Mouse (Mus musculus): ENCODE results near the gene Lmo1.

The Lmo1 gene

GRCm38 (mm10) chr7:109175670-109176625, 941 bp upstream of the Lmo1 start:
- DNase-seq (ENCODE audit: low spot score), result no peak

GRCm38 (mm10) chr7:109174337-109174948, 564 bp downstream of the Lmo1 start:
- peak; percentile 35 for DNase-seq (ENCODE audit: low spot score)

DNA sequence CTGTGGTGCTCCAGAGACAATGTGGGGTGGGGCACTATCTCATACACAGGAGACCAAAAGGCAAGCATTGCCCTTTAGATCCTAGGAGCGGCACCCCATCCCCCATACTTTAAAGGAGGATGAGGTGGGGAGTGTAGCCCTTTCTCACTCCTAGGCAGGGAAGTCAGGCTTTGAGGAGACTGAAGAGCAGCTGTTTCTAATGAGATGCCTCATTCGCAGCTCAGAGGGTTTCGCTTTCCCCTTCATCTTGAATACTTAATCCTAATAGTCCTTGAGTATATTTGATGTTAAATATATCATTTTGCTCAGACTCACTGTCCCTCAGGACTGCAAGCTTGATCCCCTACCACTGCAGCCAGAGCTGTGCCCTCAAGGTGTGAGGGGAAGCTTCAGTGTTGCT, 3.1 kb downstream of the Lmo1 start:
- DNase-seq (ENCODE audit: low spot score), result no peak

GRCm38 (mm10) chr7:109170441-109170820, 4.6 kb downstream of the Lmo1 start:
- DNase-seq (ENCODE audit: low spot score), result peak; percentile 79

DNA sequence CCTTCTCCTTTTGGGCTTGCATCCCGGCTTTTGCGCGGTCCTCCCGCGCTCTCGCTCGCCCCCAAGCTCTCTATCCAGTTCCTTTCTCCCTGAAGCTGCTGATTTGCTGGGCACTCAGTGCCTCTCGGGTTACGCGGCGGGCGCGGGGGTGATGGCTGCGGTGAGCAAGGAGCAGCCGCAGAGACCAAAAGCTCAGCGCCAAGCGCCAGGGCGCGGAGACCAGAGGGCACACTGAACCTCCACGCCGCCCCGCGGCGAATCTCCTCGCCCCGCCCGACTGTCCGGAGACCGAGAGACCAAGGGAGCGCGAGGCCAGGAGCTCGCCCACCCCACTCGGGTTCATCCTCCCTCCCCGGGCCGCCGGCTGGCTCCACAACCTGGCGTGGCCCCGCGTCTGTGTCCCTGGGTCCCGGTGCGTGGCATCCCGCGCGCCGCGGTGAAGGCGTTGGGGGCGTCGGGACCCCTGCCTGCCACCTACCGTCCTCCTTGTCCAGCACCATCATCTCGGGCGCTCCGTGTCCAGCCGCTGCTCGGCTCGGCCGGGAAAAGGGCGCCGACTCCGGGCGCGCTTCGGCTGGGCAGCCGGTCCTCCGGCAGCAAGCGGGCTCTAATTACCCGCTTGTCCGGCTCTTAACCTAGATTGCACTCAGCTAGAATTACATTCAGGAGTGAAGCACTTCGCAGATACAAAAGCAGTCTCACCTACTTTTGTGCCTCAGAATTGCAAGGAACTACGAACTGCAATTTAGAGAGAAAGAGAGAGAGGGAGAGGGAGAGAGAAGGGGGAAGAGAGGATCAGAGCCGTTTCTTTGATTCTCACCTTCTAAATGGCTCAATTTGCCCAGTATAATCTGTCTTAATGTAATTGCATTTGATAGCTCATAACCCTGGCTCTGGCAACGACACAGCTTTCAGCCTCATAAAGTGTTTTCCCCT, 5.2 kb downstream of the Lmo1 start:
- DNase-seq (ENCODE audit: low spot score), result peak; percentile 40

- no peak for DNase-seq (ENCODE audit: low spot score)
These were observed 6.3 kb downstream of the Lmo1 start for GRCm38 (mm10) chr7:109168716-109169115.

GRCm38 (mm10) chr7:109165931-109166585, 8.9 kb downstream of the Lmo1 start:
- no peak for DNase-seq (ENCODE audit: low spot score)

DNA sequence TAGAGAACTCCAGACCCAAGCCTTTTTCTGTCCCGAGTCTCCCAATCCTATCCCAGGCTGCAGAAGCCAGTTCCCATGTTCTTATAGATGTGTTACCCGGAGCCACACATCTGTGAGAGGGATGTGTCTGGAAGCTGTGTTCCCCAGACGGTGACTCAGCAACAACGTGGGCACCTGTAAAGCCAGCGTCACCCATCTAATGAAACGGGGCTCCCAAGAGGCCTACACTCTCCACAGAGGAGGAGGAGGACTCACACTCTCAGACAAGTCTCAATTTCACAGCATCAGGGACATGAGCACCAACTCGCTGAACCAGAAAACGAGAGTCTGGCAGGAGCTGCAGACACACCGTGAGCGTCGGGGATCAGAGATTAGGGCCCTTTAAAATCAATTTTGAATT, 20.7 kb downstream of the Lmo1 start:
- no peak for DNase-seq (ENCODE audit: low spot score)

GRCm38 (mm10) chr7:109153538-109153937, 21.5 kb downstream of the Lmo1 start:
- DNase-seq (ENCODE audit: low spot score), result no peak

DNA sequence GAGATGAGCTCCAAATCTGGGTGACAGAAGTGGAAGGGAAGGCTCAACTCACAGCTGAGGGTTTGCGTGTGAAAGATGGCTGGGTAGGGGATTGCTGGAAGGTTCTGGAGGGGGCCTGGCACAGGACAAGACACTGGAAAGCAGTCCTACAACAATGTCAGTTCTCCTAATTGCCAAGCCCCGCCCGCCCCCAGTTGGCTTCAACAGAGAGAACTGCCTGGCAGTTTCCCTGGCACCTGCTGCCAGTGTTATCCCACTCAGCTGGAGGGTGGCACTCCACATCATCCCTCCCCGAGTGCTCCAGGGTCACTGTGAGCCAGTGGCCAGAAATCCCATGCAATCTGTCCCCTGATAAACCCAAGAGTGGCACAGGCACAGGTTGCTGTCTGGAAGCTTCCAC, 23.9 kb downstream of the Lmo1 start:
- no peak for DNase-seq (ENCODE audit: low spot score)

DNA sequence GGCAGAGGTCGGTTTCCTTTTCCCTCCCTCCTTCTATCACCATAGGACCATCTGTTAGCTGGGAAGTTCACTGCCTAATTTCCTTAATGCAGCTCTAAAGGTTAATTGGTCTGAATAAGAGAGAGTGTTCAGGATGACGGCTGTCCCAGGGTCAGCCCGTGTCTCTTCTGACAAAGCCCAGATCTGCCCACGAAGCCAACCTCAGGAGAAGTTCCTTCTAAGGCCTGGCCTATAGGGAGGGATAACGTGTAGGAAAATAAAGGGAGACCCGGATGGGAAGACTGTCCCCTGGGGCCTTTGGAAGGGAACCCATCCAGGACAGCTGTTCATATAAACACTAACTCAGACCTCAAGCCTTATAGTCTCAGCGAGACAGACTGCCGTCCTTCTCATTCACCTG, 29.8 kb downstream of the Lmo1 start:
- DNase-seq (ENCODE audit: low spot score), result no peak

DNA sequence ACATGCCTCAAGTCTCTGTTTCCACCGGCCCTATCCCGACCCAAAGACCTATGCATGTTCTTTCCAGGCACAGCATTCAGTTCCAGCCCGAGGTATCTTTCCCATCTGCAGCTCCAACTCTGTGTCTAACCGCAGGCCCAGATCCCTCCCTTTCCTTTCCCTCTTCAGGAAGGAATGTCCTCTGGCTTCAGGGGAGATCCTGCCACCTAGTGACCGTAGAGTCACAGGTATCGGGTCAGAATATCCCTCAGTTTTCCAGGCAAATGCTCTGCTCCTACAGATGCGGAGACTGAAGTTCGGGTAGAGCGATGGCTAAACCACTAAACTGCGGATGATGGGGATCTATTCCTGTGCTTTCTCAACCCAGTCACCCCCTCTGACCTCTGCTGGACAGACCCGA, 30.3 kb downstream of the Lmo1 start:
- DNase-seq (ENCODE audit: low spot score), result no peak

DNA sequence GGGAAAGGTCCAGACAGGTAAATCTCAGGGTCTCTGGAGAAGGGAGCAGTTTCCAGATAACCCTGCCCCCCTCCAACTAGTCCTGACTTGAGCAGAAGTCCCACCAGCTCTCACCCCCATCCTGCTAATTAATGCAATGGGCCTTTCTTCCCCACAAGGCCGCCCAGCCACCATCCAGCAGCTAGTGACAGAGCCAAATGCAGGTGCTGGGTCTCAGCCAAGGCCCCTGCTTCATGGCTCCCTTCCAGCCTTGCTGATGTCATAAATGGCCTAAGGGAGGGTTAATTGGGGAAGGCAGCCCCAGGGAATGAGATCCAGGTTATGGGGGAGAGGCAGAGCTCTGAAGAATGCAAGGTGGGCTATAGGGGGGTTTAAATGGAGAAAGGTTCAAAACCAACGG, 32.4 kb downstream of the Lmo1 start:
- DNase-seq (ENCODE audit: low spot score), result no peak

GRCm38 (mm10) chr7:109141753-109142152, 33.3 kb downstream of the Lmo1 start:
- DNase-seq (ENCODE audit: low spot score), result no peak

GRCm38 (mm10) chr7:109141054-109141453, 34.0 kb downstream of the Lmo1 start:
- no peak for DNase-seq (ENCODE audit: low spot score)

DNA sequence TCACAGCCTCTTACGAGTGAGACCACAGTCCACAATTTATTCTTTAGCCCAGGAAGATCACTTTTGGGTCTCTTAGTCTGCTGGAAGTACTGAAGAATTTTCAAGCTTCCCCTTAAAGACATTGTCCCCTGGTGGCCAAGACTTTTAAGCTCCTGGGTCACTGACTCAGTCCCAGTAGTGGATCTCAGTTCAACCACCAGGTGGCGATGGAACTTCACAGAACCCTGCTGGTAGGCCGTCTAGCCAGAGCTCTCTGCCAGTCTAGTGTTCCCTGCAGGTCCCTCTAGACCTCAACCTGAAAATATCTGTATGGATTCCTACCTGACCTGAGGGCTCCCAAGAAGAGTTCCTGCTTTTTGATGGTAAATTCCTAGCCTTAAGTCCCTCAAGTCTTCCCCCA, 35.6 kb downstream of the Lmo1 start:
- DNase-seq (ENCODE audit: low spot score), result peak; percentile 79

DNA sequence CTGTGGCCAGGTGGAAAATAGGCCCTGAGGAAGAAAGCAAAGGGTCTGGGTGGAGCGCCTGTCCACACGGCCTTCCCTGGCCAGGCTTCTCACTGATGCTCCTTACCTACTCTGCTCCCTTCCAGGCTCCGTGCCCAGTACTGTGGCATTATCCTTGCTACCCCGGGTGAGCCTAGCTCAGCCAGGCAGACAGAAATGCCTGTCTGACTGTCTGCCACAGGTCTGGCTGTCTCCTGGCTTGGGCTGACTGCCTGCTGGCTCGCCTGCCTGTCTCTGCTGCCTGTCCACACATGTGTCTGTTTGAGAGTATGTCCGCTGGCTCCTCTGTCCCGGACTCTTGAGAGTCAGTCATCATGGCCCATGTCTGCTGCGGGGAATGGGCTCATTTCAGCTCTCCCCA, 37.6 kb downstream of the Lmo1 start:
- DNase-seq (ENCODE audit: low spot score), result no peak

- no peak for DNase-seq (ENCODE audit: low spot score)
These were observed 43.4 kb downstream of the Lmo1 start for GRCm38 (mm10) chr7:109131565-109131964.

DNA sequence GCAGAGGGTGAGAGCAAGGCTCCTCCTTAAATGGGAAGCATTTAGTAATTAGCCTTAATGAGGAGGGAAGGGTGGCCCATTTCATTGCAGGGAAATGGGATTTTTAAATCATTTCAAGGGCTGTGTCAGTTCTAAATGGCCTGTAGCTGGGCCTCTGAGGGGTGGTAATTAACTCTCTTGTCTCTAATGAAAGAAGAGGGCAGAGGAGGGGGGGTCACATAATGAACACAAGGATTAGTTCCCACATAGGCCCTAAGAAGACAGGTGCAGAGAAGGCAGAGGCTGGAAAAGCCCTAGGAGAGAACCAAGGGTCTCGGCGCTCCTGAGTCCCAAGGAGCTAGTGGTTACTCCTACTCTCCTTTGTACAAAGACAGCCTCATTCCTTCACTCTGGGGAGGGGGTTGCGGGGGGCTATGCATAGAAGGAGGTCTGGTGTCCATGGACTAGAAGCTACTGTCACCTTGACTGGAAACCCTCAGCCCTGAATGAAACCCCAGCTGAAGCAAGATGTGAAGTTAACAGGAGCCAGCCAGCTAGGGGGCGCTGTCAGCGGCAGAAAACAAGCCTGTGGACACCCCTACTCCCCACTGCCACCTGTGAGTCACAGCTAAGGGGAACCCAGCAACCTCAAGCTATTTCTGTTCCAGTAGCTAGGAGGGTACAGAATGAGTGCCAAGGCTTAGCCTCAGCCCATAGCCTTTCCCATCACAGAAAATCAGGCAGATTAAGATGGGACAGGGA, 44.9 kb downstream of the Lmo1 start:
- no peak for DNase-seq (ENCODE audit: low spot score)

DNA sequence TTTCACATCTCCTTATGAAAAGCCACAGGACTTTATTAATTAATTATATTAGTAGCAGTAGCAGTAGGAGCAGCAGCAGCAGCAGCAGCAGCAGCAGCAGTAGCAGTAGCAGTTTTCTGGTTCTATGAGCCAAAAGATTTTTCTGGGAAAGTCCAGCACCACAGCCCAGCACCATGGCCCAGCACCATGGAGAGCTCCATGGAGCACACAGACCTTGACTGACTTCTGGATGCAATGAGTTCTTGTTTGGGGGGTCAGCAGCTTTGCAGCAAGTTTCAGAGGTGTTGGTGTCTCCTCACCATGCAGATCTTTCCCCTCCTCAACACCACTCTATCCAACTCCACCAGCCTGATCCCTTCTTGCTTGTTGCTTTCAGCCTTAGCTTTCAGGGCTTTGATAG, 45.6 kb downstream of the Lmo1 start:
- DNase-seq (ENCODE audit: low spot score), result peak; percentile 46

DNA sequence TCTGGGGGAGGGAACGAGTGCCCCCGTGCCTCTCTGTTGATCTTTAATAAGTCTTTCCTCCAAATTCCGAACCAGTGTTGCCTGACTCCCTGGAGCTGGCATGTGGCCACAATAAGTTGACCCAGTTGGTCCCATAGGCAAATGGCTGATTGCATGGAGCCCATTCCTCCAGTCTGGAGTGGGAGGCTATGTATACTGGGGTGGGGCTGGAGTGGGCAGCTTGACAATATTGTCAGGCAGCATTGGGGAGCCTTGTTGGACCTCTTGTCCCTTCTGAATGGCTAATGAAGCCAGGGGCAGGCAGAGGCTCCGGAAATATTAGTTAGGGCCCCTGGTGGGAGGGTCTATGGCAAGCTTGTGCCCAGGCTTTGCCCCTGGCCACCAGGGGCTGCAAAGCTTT, 59.1 kb downstream of the Lmo1 start:
- DNase-seq (ENCODE audit: low spot score), result no peak

All from ovary, postnatal 36 days (tissue).